Mouse (Mus musculus) small intestine, adult 2 months (tissue): ENCODE data around the gene Ptgfrn. TPM values are rescaled to one million over a fixed set of nuclear protein-coding genes. Genes with fewer than 3 reads are reported as not detected.

ENCODE experiments used
- H3K27ac ChIP-seq: fragments of 200-500 bp; 2 replicates; pipeline ENCODE4 v1.5.1; 2012; ENCODE audit warnings: low read depth, low read length, control low read depth, inconsistent platforms; ENCODE audit not compliant: insufficient read depth
- H3K27me3 ChIP-seq: fragments of 200-500 bp; 2 replicates; pipeline ENCODE4 v1.6.1; 2012; ENCODE audit warnings: mild to moderate bottlenecking, moderate library complexity, low read length, inconsistent platforms; ENCODE audit not compliant: control insufficient read depth, insufficient read depth
- H3K36me3 ChIP-seq: fragments of 200-500 bp; 2 replicates; pipeline ENCODE4 v1.6.1; 2012; ENCODE audit warnings: mild to moderate bottlenecking, low read length, control low read depth, inconsistent platforms; ENCODE audit not compliant: control insufficient read depth, insufficient read depth
- H3K4me1 ChIP-seq: fragments of 200-500 bp; 2 replicates; pipeline ENCODE4 v1.6.1; 2012; ENCODE audit warnings: low read length, inconsistent platforms, mixed read lengths; ENCODE audit not compliant: control insufficient read depth, insufficient read depth, insufficient read length
- H3K4me3 ChIP-seq: fragments of 200-500 bp; 2 replicates; pipeline ENCODE4 v1.5.1; 2012; ENCODE audit warnings: low read depth, mild to moderate bottlenecking, control low read depth, inconsistent platforms, low read length, moderate library complexity
- CTCF ChIP-seq: fragments of 200-500 bp; IDR thresholded peaks from 2 replicates; pipeline ENCODE4 v1.5.1; 2012; ENCODE audit warnings: low read depth, mild to moderate bottlenecking, control low read depth, inconsistent platforms, low read length, moderate library complexity, mixed read lengths; ENCODE audit not compliant: insufficient replicate concordance, insufficient read length; ENCODE audit errors: extremely low read depth
- POLR2A ChIP-seq: fragments of 200-500 bp; IDR thresholded peaks from 2 replicates; pipeline ENCODE4 v1.6.1; 2012; ENCODE audit warnings: low read depth, mild to moderate bottlenecking, control low read depth, inconsistent platforms, low read length, moderate library complexity
- WGBS: fragments of 180-500 bp; shearing (Covaris S2); methylation state at CpG from one replicate; pipeline ENCODE4 v1.1.7; 2018; 5-methylcytosine and 5-hydroxymethylcytosine counted together
- polyA plus RNA-seq: library from polyadenylated mRNA; depleted of rRNA; stranded (reverse); fragments of >200 nt; gene quantifications from 2 replicates; pipeline ENCODE4 v1.2.3, GENCODE M21; 2012

The Ptgfrn gene
- polyA plus RNA-seq, 1 experiment: 26.2 TPM

GRCm38 (mm10) chr3:101070230-101070795, 39.8 kb downstream of the Ptgfrn start:
- Histone ChIP-seq H3K36me3 (peaks cover 9% of the 10 kb centered on the region; the same call in 1 of the 2 replicates), H3K4me3 (no peak overlapping the region), H3K27me3 (no peaks in the 10 kb centered on the region), H3K4me1 (no peaks in the 10 kb centered on the region), H3K27ac (peak overlapping the region; percentile 52)
- TF ChIP-seq POLR2A: no peak
- no peak for TF ChIP-seq CTCF
- 60% methylated on average over 10 of the region's 10 CpGs for WGBS

- no peak overlapping the region for H3K27ac ChIP-seq
- TF ChIP-seq POLR2A (no peak), CTCF (no peak)
- no peak overlapping the region for H3K4me3 ChIP-seq
- peaks cover 13% of the 10 kb centered on the region; the same call in 1 of the 2 replicates for H3K36me3 ChIP-seq
- WGBS: 76% methylated on average over 5 of the region's 5 CpGs
- no peaks in the 10 kb centered on the region for H3K27me3 ChIP-seq
- no peaks in the 10 kb centered on the region for H3K4me1 ChIP-seq
These were observed 41.4 kb downstream of the Ptgfrn start for GRCm38 (mm10) chr3:101068701-101069100.

GRCm38 (mm10) chr3:101066175-101066574, 43.9 kb downstream of the Ptgfrn start:
- Histone ChIP-seq H3K27me3 (no peaks in the 10 kb centered on the region), H3K4me1 (peaks cover 1% of the 10 kb centered on the region; the same call in 1 of the 2 replicates), H3K36me3 (peaks cover 7% of the 10 kb centered on the region; the same call in 1 of the 2 replicates), H3K4me3 (no peak overlapping the region), H3K27ac (no peak overlapping the region)
- WGBS: 35% methylated on average over 6 of the region's 6 CpGs
- no peak for TF ChIP-seq CTCF
- TF ChIP-seq POLR2A: no peak

- peaks cover 6% of the 10 kb centered on the region; the same call in 1 of the 2 replicates for H3K4me1 ChIP-seq
- peaks cover 28% of the 10 kb centered on the region for H3K36me3 ChIP-seq
- TF ChIP-seq POLR2A (no peak), CTCF (no peak)
- 81% methylated on average over 7 of the region's 7 CpGs for WGBS
- no peak overlapping the region for H3K27ac ChIP-seq
- no peak overlapping the region for H3K4me3 ChIP-seq
- no peaks in the 10 kb centered on the region for H3K27me3 ChIP-seq
These were observed 48.1 kb downstream of the Ptgfrn start for GRCm38 (mm10) chr3:101061865-101062585.

- Histone ChIP-seq H3K36me3 (peaks cover 38% of the 10 kb centered on the region), H3K4me3 (no peak overlapping the region), H3K27ac (no peak overlapping the region), H3K4me1 (peaks cover 6% of the 10 kb centered on the region; the same call in 1 of the 2 replicates), H3K27me3 (no peaks in the 10 kb centered on the region)
- no peak for TF ChIP-seq CTCF
- no peak for TF ChIP-seq POLR2A
- WGBS: 67% methylated on average over 4 of the region's 4 CpGs
These were observed 50.9 kb downstream of the Ptgfrn start for GRCm38 (mm10) chr3:101059214-101059613.

GRCm38 (mm10) chr3:101058203-101058602, 51.9 kb downstream of the Ptgfrn start:
- Histone ChIP-seq H3K4me3 (no peak overlapping the region), H3K36me3 (peaks cover 37% of the 10 kb centered on the region), H3K27ac (no peak overlapping the region), H3K4me1 (peaks cover 6% of the 10 kb centered on the region; the same call in 1 of the 2 replicates), H3K27me3 (no peaks in the 10 kb centered on the region)
- WGBS: 91% methylated on average over 2 of the region's 2 CpGs
- TF ChIP-seq POLR2A (no peak), CTCF (no peak)

GRCm38 (mm10) chr3:101055216-101055615, 54.9 kb downstream of the Ptgfrn start:
- H3K36me3 ChIP-seq: peaks cover 30% of the 10 kb centered on the region
- H3K4me3 ChIP-seq: no peak overlapping the region
- 59% methylated on average over 8 of the region's 8 CpGs for WGBS
- H3K27ac ChIP-seq: no peak overlapping the region
- H3K4me1 ChIP-seq: peaks cover 4% of the 10 kb centered on the region; the same call in 1 of the 2 replicates
- TF ChIP-seq POLR2A: no peak
- H3K27me3 ChIP-seq: no peaks in the 10 kb centered on the region
